ENCODE assay signal across 15 mouse cellular contexts in genomic region chr9:82562551-82563465, GRCm38 (mm10).
DNase-seq lines count a peak whose midpoint lies in the region; ATAC-seq and TF ChIP-seq lines count a peak whose summit lies in the region.
"Had no signal": no experiment of that assay in that cellular context is flagged by ENCODE, and none has a peak within 500 bp of the region (broad histone marks: within the 10 kb centered on the region; RNA-seq: fewer than 3 reads in every experiment).

No protein-coding gene starts in this region.

- WGBS in forebrain, embryonic 14.5 days, result 63% methylated on average over 1 of the region's 1 CpGs
- WGBS in forebrain, embryonic 10.5 days, result 87% methylated on average over 1 of the region's 1 CpGs
- WGBS in hindbrain, postnatal 0 days, result 50% methylated on average over 1 of the region's 1 CpGs
- 68% methylated on average over 1 of the region's 1 CpGs for WGBS in hindbrain, embryonic 11.5 days
- 68% methylated on average over 1 of the region's 1 CpGs for WGBS in midbrain, postnatal 0 days
- 65% methylated on average over 1 of the region's 1 CpGs for WGBS in midbrain, embryonic 11.5 days

- H3K4me3 ChIP-seq in forebrain, embryonic 14.5 days (ENCODE audit: low read depth, low read length), result no peak overlapping the region
- H3K4me3 ChIP-seq in forebrain, embryonic 10.5 days, result no peak overlapping the region
- no peak overlapping the region for H3K4me3 ChIP-seq in hindbrain, postnatal 0 days (ENCODE audit: low read length)
- H3K4me3 ChIP-seq in hindbrain, embryonic 11.5 days (ENCODE audit: low read depth, low read length), result no peak overlapping the region
- H3K4me3 ChIP-seq in midbrain, postnatal 0 days (ENCODE audit: low read depth, low read length), result no peak overlapping the region
- H3K4me3 ChIP-seq in midbrain, embryonic 11.5 days (ENCODE audit: low read depth, low read length), result no peak overlapping the region
- H3K4me3 ChIP-seq: limb, embryonic 15.5 days; myocyte had no signal

- DNase-seq in forebrain, embryonic 14.5 days (ENCODE audit: low spot score), result peak; percentile 25
- no peak for DNase-seq in forebrain, embryonic 10.5 days (ENCODE audit: extremely low spot score, low spot score)
- peak; percentile 24 for DNase-seq in hindbrain, postnatal 0 days (ENCODE audit: low spot score)
- DNase-seq in hindbrain, embryonic 11.5 days (ENCODE audit: low spot score), result no peak
- peak; percentile 49 for DNase-seq in midbrain, postnatal 0 days (ENCODE audit: low spot score)
- no peak for DNase-seq in midbrain, embryonic 11.5 days (ENCODE audit: low spot score, missing footprints)
- no peak for DNase-seq in adrenal gland, postnatal 36 days
- DNase-seq in thymus, adult 18-20 months, result no peak
- DNase-seq: adrenal gland, postnatal 14 days; cerebellum, postnatal 25 days; kidney, adult 8-10 months; liver, postnatal 0 days had no signal

- no peaks in the 10 kb centered on the region for H3K27me3 ChIP-seq in forebrain, embryonic 14.5 days (replicated peaks; ENCODE audit: control insufficient read depth, insufficient read depth, low read length)
- no peaks in the 10 kb centered on the region for H3K27me3 ChIP-seq in forebrain, embryonic 10.5 days (ENCODE audit: poor library complexity, severe bottlenecking)
- no peaks in the 10 kb centered on the region for H3K27me3 ChIP-seq in hindbrain, postnatal 0 days (ENCODE audit: insufficient read depth, low read length)
- no peaks in the 10 kb centered on the region for H3K27me3 ChIP-seq in hindbrain, embryonic 11.5 days (ENCODE audit: control insufficient read depth, insufficient read depth, low read length)
- H3K27me3 ChIP-seq in midbrain, postnatal 0 days (ENCODE audit: insufficient read depth, low read length), result no peaks in the 10 kb centered on the region
- H3K27me3 ChIP-seq in midbrain, embryonic 11.5 days (ENCODE audit: control insufficient read depth, insufficient read depth, low read length), result no peaks in the 10 kb centered on the region
- H3K27me3 ChIP-seq: CH12.LX; limb, embryonic 15.5 days had no signal

- H3K4me2 ChIP-seq in forebrain, embryonic 14.5 days (ENCODE audit: low read length), result no peak overlapping the region
- H3K4me2 ChIP-seq in hindbrain, postnatal 0 days (ENCODE audit: low read depth, low read length), result no peak overlapping the region
- H3K4me2 ChIP-seq in hindbrain, embryonic 11.5 days (replicated peaks; ENCODE audit: low read depth, low read length), result no peak overlapping the region
- H3K4me2 ChIP-seq in midbrain, postnatal 0 days (ENCODE audit: low read depth, low read length, poor library complexity, severe bottlenecking), result no peak overlapping the region
- H3K4me2 ChIP-seq in midbrain, embryonic 11.5 days, result no peak overlapping the region
- H3K4me2 ChIP-seq: limb, embryonic 15.5 days had no signal

- no peak for TF ChIP-seq CTCF in hindbrain, postnatal 0 days (IDR thresholded peaks at IDR 0.05; ENCODE audit: low read depth)
- TF ChIP-seq CTCF in midbrain, postnatal 0 days (IDR thresholded peaks at IDR 0.05), result no peak

- H3K36me3 ChIP-seq in forebrain, embryonic 14.5 days (ENCODE audit: control insufficient read depth, insufficient read depth, low read length), result no peaks in the 10 kb centered on the region
- no peaks in the 10 kb centered on the region for H3K36me3 ChIP-seq in forebrain, embryonic 10.5 days (replicated peaks)
- no peaks in the 10 kb centered on the region for H3K36me3 ChIP-seq in hindbrain, postnatal 0 days (ENCODE audit: insufficient read depth, low read length)
- H3K36me3 ChIP-seq in hindbrain, embryonic 11.5 days (ENCODE audit: control insufficient read depth, insufficient read depth, low read length), result no peaks in the 10 kb centered on the region
- no peaks in the 10 kb centered on the region for H3K36me3 ChIP-seq in midbrain, postnatal 0 days (ENCODE audit: insufficient read depth, low read length)
- H3K36me3 ChIP-seq in midbrain, embryonic 11.5 days (ENCODE audit: control insufficient read depth, insufficient read depth, low read length), result no peaks in the 10 kb centered on the region
- H3K36me3 ChIP-seq: limb, embryonic 15.5 days had no signal

- H3K4me1 ChIP-seq in forebrain, embryonic 14.5 days (ENCODE audit: control insufficient read depth, insufficient read depth, low read length), result no peaks in the 10 kb centered on the region
- no peaks in the 10 kb centered on the region for H3K4me1 ChIP-seq in forebrain, embryonic 10.5 days
- H3K4me1 ChIP-seq in hindbrain, postnatal 0 days (ENCODE audit: insufficient read depth, low read length), result no peaks in the 10 kb centered on the region
- H3K4me1 ChIP-seq in hindbrain, embryonic 11.5 days (replicated peaks; ENCODE audit: control insufficient read depth, insufficient read depth, low read length), result no peaks in the 10 kb centered on the region
- no peaks in the 10 kb centered on the region for H3K4me1 ChIP-seq in midbrain, postnatal 0 days (ENCODE audit: insufficient read depth, low read length)
- H3K4me1 ChIP-seq in midbrain, embryonic 11.5 days (ENCODE audit: control insufficient read depth, insufficient read depth, low read length), result no peaks in the 10 kb centered on the region
- H3K4me1 ChIP-seq: limb, embryonic 15.5 days had no signal

- H3K9ac ChIP-seq in forebrain, embryonic 14.5 days (ENCODE audit: low read length), result no peak overlapping the region
- no peak overlapping the region for H3K9ac ChIP-seq in hindbrain, postnatal 0 days (replicated peaks; ENCODE audit: low read length)
- no peak overlapping the region for H3K9ac ChIP-seq in hindbrain, embryonic 11.5 days (ENCODE audit: low read depth, low read length)
- no peak overlapping the region for H3K9ac ChIP-seq in midbrain, postnatal 0 days (replicated peaks; ENCODE audit: low read length, poor library complexity, severe bottlenecking)
- no peak overlapping the region for H3K9ac ChIP-seq in midbrain, embryonic 11.5 days (ENCODE audit: low read length)
- H3K9ac ChIP-seq: limb, embryonic 15.5 days; liver, postnatal 0 days had no signal

- H3K9me3 ChIP-seq in forebrain, embryonic 14.5 days (replicated peaks; ENCODE audit: control insufficient read depth, low read length), result no peaks in the 10 kb centered on the region
- no peaks in the 10 kb centered on the region for H3K9me3 ChIP-seq in forebrain, embryonic 10.5 days
- no peaks in the 10 kb centered on the region for H3K9me3 ChIP-seq in hindbrain, postnatal 0 days (ENCODE audit: low read length)
- no peaks in the 10 kb centered on the region for H3K9me3 ChIP-seq in hindbrain, embryonic 11.5 days (ENCODE audit: control insufficient read depth, low read length)
- no peaks in the 10 kb centered on the region for H3K9me3 ChIP-seq in midbrain, postnatal 0 days (ENCODE audit: low read length)
- no peaks in the 10 kb centered on the region for H3K9me3 ChIP-seq in midbrain, embryonic 11.5 days (ENCODE audit: control insufficient read depth, low read length)
- H3K9me3 ChIP-seq: limb, embryonic 15.5 days had no signal

- no peak for ATAC-seq in forebrain, embryonic 14.5 days
- no peak for ATAC-seq in hindbrain, postnatal 0 days
- no peak for ATAC-seq in hindbrain, embryonic 11.5 days (ENCODE audit: low FRiP score)
- no peak for ATAC-seq in midbrain, postnatal 0 days (ENCODE audit: low FRiP score)
- ATAC-seq in midbrain, embryonic 11.5 days (ENCODE audit: low FRiP score), result no peak
- ATAC-seq: liver, postnatal 0 days had no signal

- no peak overlapping the region for H3K27ac ChIP-seq in forebrain, embryonic 14.5 days (ENCODE audit: low read depth, low read length)
- H3K27ac ChIP-seq in forebrain, embryonic 10.5 days, result no peak overlapping the region
- no peak overlapping the region for H3K27ac ChIP-seq in hindbrain, postnatal 0 days
- H3K27ac ChIP-seq in hindbrain, embryonic 11.5 days (ENCODE audit: low read depth, low read length), result no peak overlapping the region
- no peak overlapping the region for H3K27ac ChIP-seq in midbrain, postnatal 0 days (ENCODE audit: low read depth, low read length)
- no peak overlapping the region for H3K27ac ChIP-seq in midbrain, embryonic 11.5 days (ENCODE audit: low read depth, low read length)
- H3K27ac ChIP-seq: limb, embryonic 15.5 days had no signal

Comparison
In these comparisons a context has a peak if more than half of its experiments do, and no peak if none do; other contexts are left out.
1. DNase-seq: peak in forebrain, embryonic 14.5 days (single experiment), hindbrain, postnatal 0 days (single experiment) and midbrain, postnatal 0 days (single experiment); none in forebrain, embryonic 10.5 days (single experiment), hindbrain, embryonic 11.5 days (single experiment), midbrain, embryonic 11.5 days (single experiment), adrenal gland, postnatal 36 days (0 of 2) and thymus, adult 18-20 months (0 of 2).